Mouse (Mus musculus): ENCODE results near the gene Obp1b. TPM values are rescaled to one million over a fixed set of nuclear protein-coding genes. Genes with fewer than 3 reads are reported as not detected.
"Not testable (repeated sequence)": the region's sequence is repeated elsewhere in the genome, so short reads cannot be mapped to it uniquely, and the experiment has no call there.

The Obp1b gene
- not detected for total RNA-seq (2021)

DNA sequence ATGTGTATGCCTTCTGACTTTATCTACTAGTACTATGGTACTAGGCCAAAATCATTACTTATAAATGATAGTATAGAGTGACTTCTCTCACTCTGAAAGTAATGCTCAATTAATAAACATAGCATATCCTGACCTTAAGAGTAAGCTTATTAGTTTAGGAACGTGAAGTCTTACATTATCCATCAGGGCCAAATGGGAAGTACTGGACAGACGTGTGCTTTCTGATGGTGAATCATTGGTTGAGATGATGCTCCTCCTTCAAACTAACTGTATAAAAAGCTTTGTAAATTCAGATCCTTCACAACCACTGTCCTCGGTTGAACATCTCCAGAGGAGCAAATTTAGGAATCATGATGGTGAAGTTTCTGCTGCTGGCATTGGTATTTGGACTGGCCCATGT is at the start of gene Obp1b:
TSS of gene Obp1b (plus strand) at position 301 of the 400 bp plus-strand sequence.
- DNase-seq = not testable (repeated sequence)

DNA sequence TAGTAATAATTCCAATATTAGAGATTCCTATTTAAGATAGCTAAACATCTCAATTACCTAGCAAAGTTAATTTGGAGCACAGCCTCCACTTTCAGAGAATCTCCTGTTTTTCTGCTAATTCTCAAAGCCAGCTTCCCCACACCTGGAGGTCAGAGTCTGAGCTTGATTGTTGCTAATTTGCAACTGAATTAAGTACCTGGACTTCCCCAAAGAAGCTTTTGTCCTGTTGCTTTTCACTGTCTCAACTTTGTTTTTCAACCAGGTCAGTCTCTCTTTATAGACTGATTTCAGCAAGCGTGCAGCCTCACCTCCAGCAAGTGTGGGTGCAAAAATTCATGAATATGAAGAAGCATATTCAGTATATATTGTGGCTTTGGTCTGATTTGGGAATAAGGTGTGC is 15.6 kb downstream of the Obp1b start:
- not testable (repeated sequence) for DNase-seq

DNA sequence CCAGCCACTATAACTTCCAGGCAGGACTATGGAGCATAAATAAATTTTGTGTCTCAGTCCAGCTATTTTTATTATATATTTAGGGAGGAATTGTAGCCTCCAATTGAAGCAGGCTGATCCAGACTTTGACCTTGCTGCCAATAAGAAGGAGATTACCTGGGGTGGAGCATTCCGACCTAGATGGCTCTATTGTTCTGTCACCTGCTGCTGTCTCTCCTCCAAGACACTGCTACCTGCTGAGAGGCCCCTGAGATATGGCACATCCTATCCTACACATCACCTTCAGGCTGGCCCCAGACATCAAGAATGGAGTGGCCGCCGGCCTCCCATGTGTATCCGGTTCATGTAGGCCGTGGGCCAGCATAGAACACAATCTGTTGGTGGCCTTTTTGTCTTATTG is 16.3 kb downstream of the Obp1b start:
- no peak for DNase-seq

Other genes with a start within 250 kb of the Obp1b start
- gene Obp1a, start 95.4 kb upstream of the Obp1b start, total RNA-seq (2021) = not detected
- gene Gm5938, start 61.3 kb upstream of the Obp1b start, total RNA-seq (2021) = not detected
- gene Gm14743, start 59.1 kb downstream of the Obp1b start, total RNA-seq (2021) = not detected
- not detected for gene 4930480E11Rik, start 182.9 kb downstream of the Obp1b start, total RNA-seq (2021)